Mouse (Mus musculus): ENCODE data around the gene Rtp2. TPM values are rescaled to one million over a fixed set of nuclear protein-coding genes. Genes with fewer than 3 reads are reported as not detected.

Rtp2 gene
- total and polyA plus RNA-seq, 2 experiments from 2014 or later = 0.36 to 0.62 TPM

DNA sequence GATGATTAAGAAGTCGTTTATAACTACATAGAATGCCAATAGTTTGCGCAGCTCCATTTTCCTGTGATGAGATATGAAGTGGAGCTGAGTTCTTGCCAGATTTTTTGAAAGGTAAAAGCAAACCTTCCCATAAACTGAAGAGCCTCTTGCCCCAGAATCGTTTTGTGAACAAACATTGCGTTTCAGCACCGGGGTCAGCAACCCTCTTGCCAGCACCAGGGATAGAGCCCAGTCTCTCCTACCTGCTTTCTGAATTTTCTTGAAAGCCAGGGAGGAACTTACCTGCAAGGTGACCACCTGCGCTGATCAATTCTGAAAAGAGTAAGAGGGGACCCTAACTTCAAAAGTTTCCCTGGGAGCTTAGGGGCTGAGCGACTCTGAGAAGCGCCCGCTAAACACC lies 42.0 kb downstream of the Rtp2 start:
- H3K9me3 ChIP-seq (ENCODE audit: low read length) = no peaks in the 10 kb centered on the region
- H3K9ac ChIP-seq = no peak overlapping the region
- no peaks in the 10 kb centered on the region for H3K4me1 ChIP-seq (ENCODE audit: insufficient read depth)
- peak overlapping the region; percentile 46 for H3K4me2 ChIP-seq (ENCODE audit: low read depth)
- no peak overlapping the region for H3K27ac ChIP-seq (ENCODE audit: low read depth, low read length)
- H3K27me3 ChIP-seq (ENCODE audit: insufficient read depth, low read length) = peaks cover 34% of the 10 kb centered on the region
- TF ChIP-seq CTCF (IDR thresholded peaks at IDR 0.05; ENCODE audit: low read depth) = no peak
- DNase-seq (no peak), ATAC-seq (no peak)
- no peaks in the 10 kb centered on the region for H3K36me3 ChIP-seq (ENCODE audit: insufficient read depth)
- peak overlapping the region; percentile 27 for H3K4me3 ChIP-seq (ENCODE audit: low read depth, low read length)
- WGBS = 6% methylated on average over 9 of the region's 9 CpGs

DNA sequence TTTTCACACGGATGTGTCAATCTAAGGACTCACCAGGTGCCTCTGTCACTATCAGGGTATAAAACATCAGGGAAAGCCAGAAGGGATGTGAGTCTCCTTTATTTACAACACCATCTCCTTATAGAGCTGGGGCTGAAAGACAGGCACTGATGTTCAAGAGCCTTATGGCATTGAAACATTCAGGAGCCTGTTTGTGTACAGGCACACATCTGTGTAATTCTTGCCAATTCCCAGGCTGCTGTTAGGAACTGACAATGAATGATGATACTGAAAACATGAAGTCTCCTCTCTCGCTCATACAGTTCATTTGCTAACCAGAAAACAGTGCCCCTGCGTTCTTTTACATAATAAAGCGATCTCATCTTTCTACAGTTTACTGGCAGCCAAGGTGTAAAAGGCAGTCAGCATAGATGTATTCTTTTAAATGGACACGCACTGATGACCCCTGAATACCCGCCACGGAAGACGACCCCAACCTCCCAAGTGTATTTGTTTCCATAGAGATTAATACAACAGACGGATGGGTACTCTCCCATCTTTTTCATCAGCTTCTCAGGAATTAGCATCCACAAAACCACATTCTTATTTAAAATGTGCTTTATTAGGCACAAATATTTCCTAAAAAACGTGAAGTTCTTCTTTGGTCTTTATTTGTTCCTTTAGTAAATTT lies 44.1 kb downstream of the Rtp2 start:
- TF ChIP-seq CTCF (IDR thresholded peaks at IDR 0.05; ENCODE audit: low read depth) = no peak
- Histone ChIP-seq H3K4me3 (ENCODE audit: low read depth, low read length) (no peak overlapping the region), H3K36me3 (ENCODE audit: insufficient read depth) (no peaks in the 10 kb centered on the region), H3K4me2 (ENCODE audit: low read depth) (no peak overlapping the region), H3K27ac (ENCODE audit: low read depth, low read length) (no peak overlapping the region), H3K9me3 (ENCODE audit: low read length) (no peaks in the 10 kb centered on the region), H3K4me1 (ENCODE audit: insufficient read depth) (no peaks in the 10 kb centered on the region), H3K27me3 (ENCODE audit: insufficient read depth, low read length) (peaks cover 34% of the 10 kb centered on the region), H3K9ac (no peak overlapping the region)
- WGBS = 71% methylated on average over 10 of the region's 10 CpGs
- ATAC-seq = no peak
- no peak for DNase-seq

DNA sequence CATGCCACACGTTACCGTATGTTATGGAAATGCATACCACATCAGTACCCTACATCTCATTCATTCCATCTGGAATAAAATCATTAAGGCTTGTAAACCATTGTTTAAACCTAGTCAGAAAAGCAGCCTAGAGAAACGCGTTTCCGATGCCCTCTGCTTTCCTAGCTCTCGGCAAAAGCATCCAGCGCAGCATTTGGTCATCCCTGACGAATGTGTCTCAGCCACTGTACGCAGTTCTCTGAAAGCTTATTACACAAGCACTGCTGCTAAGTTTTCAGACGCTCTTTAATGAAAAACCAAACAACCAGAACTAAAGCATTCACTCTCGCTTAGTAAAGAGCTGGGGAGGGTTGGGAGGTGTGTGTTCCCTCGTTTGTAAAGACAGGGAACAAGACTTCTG lies 47.1 kb downstream of the Rtp2 start:
- no peaks in the 10 kb centered on the region for H3K36me3 ChIP-seq (ENCODE audit: insufficient read depth)
- H3K9me3 ChIP-seq (ENCODE audit: low read length) = no peaks in the 10 kb centered on the region
- no peak overlapping the region for H3K4me3 ChIP-seq (ENCODE audit: low read depth, low read length)
- no peaks in the 10 kb centered on the region for H3K4me1 ChIP-seq (ENCODE audit: insufficient read depth)
- H3K27me3 ChIP-seq (ENCODE audit: insufficient read depth, low read length) = peaks cover 13% of the 10 kb centered on the region; the same call in 1 of the 2 replicates
- TF ChIP-seq CTCF (IDR thresholded peaks at IDR 0.05; ENCODE audit: low read depth) = no peak
- DNase-seq (no peak), ATAC-seq (no peak)
- H3K27ac ChIP-seq (ENCODE audit: low read depth, low read length) = no peak overlapping the region
- 47% methylated on average over 12 of the region's 12 CpGs for WGBS
- H3K4me2 ChIP-seq (ENCODE audit: low read depth) = no peak overlapping the region
- H3K9ac ChIP-seq = no peak overlapping the region

Other genes starting within 250 kb of the Rtp2 start
- gene Sst, start 41.4 kb downstream of the Rtp2 start, total RNA-seq (2014; rRNA removed) = 220 and 230 TPM in 2 replicates
- 513 and 516 TPM in 2 replicates for gene Sst, start 41.4 kb downstream of the Rtp2 start, polyA plus RNA-seq (2015; fragmentation: Nextera tagmentation; extraction: Ambion mirVana)
- not detected in 2 replicates for gene Gm37419, start 56.1 kb upstream of the Rtp2 start, total RNA-seq (2014; rRNA removed)
- gene Gm37419, start 56.1 kb upstream of the Rtp2 start, polyA plus RNA-seq (2015; fragmentation: Nextera tagmentation; extraction: Ambion mirVana) = not detected in 2 replicates
- 7.5 and 9.2 TPM in 2 replicates for gene Bcl6, start 56.5 kb upstream of the Rtp2 start, total RNA-seq (2014; rRNA removed)
- 0.69 and 0.92 TPM in 2 replicates for gene Bcl6, start 56.5 kb upstream of the Rtp2 start, polyA plus RNA-seq (2015; fragmentation: Nextera tagmentation; extraction: Ambion mirVana)